Mouse (Mus musculus) effector memory CD4-positive, alpha-beta T cell, adult 5 months (primary cell): ENCODE measurements around the gene Gja1. TPM values are rescaled to one million over a fixed set of nuclear protein-coding genes. Genes with fewer than 3 reads are reported as not detected.

Experiments
- polyA plus RNA-seq: library from polyadenylated mRNA; unstranded; fragments of 100-300 nt; shearing (Covaris generic); gene quantifications from one replicate; pipeline ENCODE4 v1.2.1, GENCODE M21; 2017

The Gja1 gene
- polyA plus RNA-seq, result 0.25 TPM

DNA sequence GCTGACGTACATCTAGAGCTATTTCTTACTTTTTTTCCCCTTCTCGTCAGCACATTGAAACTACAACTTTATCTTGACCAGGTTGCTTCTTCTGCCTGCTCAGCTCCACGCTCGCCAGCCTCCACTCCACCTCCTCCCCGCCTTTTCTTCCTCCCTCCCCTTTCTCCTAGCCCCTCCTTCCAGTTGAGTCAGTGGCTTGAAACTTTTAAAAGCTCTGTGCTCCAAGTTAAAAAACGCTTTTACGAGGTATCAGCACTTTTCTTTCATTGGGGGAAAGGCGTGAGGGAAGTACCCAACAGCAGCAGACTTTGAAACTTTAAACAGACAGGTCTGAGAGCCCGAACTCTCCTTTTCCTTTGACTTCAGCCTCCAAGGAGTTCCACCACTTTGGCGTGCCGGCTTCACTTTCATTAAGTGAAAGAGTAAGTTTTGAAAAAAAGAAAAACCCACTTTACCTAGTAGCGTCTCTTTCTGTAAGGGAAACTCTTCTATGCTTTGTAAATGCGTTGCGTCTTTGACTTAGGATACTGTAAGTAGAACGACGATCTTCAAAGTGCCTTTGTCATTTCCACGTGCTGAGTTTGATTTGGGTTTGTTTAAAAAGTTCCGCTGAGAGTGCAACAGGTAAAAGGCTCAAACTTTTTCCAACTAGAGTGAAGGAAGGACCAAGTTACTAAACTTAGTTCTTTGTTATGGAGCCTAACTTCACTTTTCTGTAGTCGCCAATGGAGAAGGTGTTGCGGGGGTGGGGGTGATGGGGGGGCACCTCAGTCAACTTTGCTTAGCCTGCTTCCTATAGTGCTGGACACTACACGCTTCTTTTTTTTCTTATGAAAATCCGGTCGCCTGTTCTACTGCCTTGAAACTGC, at the start of gene Gja1:
Gene Gja1 (plus strand): TSS at position 234 of the 869 bp plus-strand sequence.

Other genes starting within 250 kb of the Gja1 start
- 2.7 TPM for gene Tbc1d32, start 148.6 kb upstream of the Gja1 start, polyA plus RNA-seq